Mouse (Mus musculus): ENCODE measurements at regions not wholly inside any gene's neighbourhood (a gene's known extent, or its start where the extent isn't known, plus 50 kb on each side); places are given as distances from the start of the nearest gene placed in this dataset.

- DNase-seq (ENCODE audit: low spot score): no peak
Observed at GRCm38 (mm10) chr2:33983112-33983748, 95.5 kb upstream of the Mvb12b start.

- no peak for DNase-seq (ENCODE audit: low spot score)
Observed at GRCm38 (mm10) chr2:33981936-33982335, 94.2 kb upstream of the Mvb12b start.

GRCm38 (mm10) chr2:33981321-33981720 lies 93.6 kb upstream of the Mvb12b start:
- no peak for DNase-seq (ENCODE audit: low spot score)

GRCm38 (mm10) chr2:33980884-33981283 lies 93.1 kb upstream of the Mvb12b start:
- no peak for DNase-seq (ENCODE audit: low spot score)

- no peak for DNase-seq (ENCODE audit: low spot score)
Observed at GRCm38 (mm10) chr2:33979276-33979675, 91.5 kb upstream of the Mvb12b start.

GRCm38 (mm10) chr2:33978550-33978949 lies 90.8 kb upstream of the Mvb12b start:
- DNase-seq (ENCODE audit: low spot score): no peak

- no peak for DNase-seq (ENCODE audit: low spot score)
Observed at GRCm38 (mm10) chr2:33977576-33978352, 90.0 kb upstream of the Mvb12b start.

- DNase-seq (ENCODE audit: low spot score): no peak
Observed at GRCm38 (mm10) chr2:33977151-33977550, 89.4 kb upstream of the Mvb12b start.

- no peak for DNase-seq (ENCODE audit: low spot score)
Observed at GRCm38 (mm10) chr2:33976183-33976582, 88.4 kb upstream of the Mvb12b start.

GRCm38 (mm10) chr2:33975423-33976127 lies 87.8 kb upstream of the Mvb12b start:
- no peak for DNase-seq (ENCODE audit: low spot score)

GRCm38 (mm10) chr2:33974737-33975422 lies 87.1 kb upstream of the Mvb12b start:
- no peak for DNase-seq (ENCODE audit: low spot score)

GRCm38 (mm10) chr2:33974031-33974430 lies 86.3 kb upstream of the Mvb12b start:
- no peak for DNase-seq (ENCODE audit: low spot score)

- peak; percentile 53 for DNase-seq (ENCODE audit: low spot score)
Observed at GRCm38 (mm10) chr2:33973213-33973834, 85.6 kb upstream of the Mvb12b start.

- peak; percentile 22 for DNase-seq (ENCODE audit: low spot score)
Observed at GRCm38 (mm10) chr2:33966984-33967421, 79.3 kb upstream of the Mvb12b start.

GRCm38 (mm10) chr2:33966389-33966983 lies 78.7 kb upstream of the Mvb12b start:
- no peak for DNase-seq (ENCODE audit: low spot score)

- no peak for DNase-seq (ENCODE audit: low spot score)
Observed at GRCm38 (mm10) chr2:33964096-33964495, 76.3 kb upstream of the Mvb12b start.

GRCm38 (mm10) chr2:33962355-33963037 lies 74.8 kb upstream of the Mvb12b start:
- DNase-seq (ENCODE audit: low spot score): no peak

GRCm38 (mm10) chr2:33961566-33961965 lies 73.8 kb upstream of the Mvb12b start:
- no peak for DNase-seq (ENCODE audit: low spot score)

- no peak for DNase-seq (ENCODE audit: low spot score)
Observed at GRCm38 (mm10) chr2:33957754-33958153, 70.0 kb upstream of the Mvb12b start.

- DNase-seq (ENCODE audit: low spot score): no peak
Observed at GRCm38 (mm10) chr2:33944301-33944700, 56.6 kb upstream of the Mvb12b start.

GRCm38 (mm10) chr2:33942085-33942484 lies 54.3 kb upstream of the Mvb12b start:
- DNase-seq (ENCODE audit: low spot score): no peak

Data from ovary, adult 18-20 months (tissue).